Mouse (Mus musculus): ENCODE measurements at regions not wholly inside any gene's neighbourhood (a gene's known extent, or its start where the extent isn't known, plus 50 kb on each side); places are given as distances from the start of the nearest gene placed in this dataset.

DNA sequence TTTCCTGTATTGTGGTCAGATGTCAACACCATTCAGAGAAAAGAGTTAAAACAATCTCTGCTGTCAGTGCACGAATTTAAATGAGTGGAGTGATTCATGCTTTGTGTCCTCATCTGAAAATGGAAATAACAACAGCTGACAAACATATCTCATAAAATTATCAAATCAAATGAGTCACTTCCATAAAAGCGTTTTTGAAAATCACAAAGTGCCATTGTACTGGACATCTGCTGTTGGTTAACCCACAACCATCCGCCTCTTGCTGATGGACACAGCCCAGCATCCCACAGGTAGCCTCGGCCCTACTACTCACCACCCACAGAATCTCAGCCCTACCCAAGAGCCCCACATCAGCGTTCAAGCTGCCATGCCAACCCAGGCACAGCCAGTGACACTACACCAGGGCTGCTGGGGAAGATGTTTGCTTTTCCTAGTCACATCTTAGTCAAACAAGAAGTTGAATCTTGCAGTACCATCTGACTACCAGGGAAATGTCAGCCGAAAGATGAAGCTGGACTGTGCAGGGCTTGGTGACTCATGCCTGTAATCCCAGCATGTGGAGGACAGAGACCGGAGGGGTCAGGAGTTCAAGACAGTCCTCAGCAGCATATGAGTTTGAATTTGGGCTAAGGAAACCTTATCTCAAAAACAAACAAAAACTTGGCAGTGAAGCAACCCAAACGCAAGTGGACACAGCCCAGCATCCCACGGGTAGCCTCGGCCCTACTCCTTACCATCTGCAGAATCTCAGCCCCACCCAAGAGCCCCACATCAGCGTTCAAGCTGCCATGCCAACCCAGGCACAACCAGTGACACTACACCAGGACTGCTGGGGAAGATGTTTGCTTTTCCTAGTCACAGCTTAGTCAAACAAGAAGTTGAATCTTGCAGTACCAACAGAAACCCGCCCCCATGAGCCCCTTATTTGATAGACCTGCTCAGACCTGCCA lies 131.9 kb upstream of the Noct start:
- TF ChIP-seq CTCF (IDR thresholded peaks at IDR 0.05; ENCODE audit: borderline replicate concordance, extremely low read depth, insufficient read depth, insufficient read length) (no peak), POLR2A (IDR thresholded peaks at IDR 0.05; ENCODE audit: borderline replicate concordance, extremely low read depth, insufficient read depth, insufficient read length, poor library complexity, severe bottlenecking) (no peak)
- no peak for DNase-seq (ENCODE audit: low read depth)

DNA sequence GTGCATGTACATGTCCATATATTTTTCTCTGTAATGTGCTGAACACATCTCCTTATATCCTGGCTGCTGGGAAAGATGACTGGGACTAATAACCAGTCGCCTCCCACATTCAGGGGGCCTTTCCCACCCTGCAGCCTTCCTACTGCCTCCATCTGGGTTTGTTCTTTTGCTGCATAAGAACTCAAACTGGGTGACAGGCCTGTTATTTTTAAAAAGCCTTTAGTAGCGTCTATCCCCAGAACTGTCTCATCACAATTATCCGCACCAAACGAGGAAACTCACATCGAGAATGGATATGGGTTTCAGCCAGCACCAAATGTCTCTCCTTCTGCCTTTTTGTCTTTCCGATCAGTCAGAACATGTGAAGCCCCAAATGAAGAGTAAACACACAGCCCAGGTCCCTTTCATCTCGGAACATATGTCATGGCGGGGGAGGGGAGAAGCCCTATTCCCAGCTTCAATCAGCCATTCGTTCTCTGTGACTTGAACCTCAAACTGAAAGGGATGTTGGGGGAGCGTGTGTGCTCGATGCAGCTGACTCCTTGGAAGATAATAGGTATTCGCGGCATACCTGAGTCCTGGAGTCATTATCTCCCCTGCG lies 128.3 kb upstream of the Noct start:
- TF ChIP-seq CTCF (IDR thresholded peaks at IDR 0.05; ENCODE audit: borderline replicate concordance, extremely low read depth, insufficient read depth, insufficient read length) (no peak), POLR2A (IDR thresholded peaks at IDR 0.05; ENCODE audit: borderline replicate concordance, extremely low read depth, insufficient read depth, insufficient read length, poor library complexity, severe bottlenecking) (no peak)
- DNase-seq (ENCODE audit: low read depth): peak; percentile 96

GRCm38 (mm10) chr3:51096545-51096944 lies 127.7 kb upstream of the Noct start:
- TF ChIP-seq CTCF (IDR thresholded peaks at IDR 0.05; ENCODE audit: borderline replicate concordance, extremely low read depth, insufficient read depth, insufficient read length) (no peak), POLR2A (IDR thresholded peaks at IDR 0.05; ENCODE audit: borderline replicate concordance, extremely low read depth, insufficient read depth, insufficient read length, poor library complexity, severe bottlenecking) (no peak)
- DNase-seq (ENCODE audit: low read depth): peak; percentile 90

GRCm38 (mm10) chr3:51097362-51097761 lies 126.9 kb upstream of the Noct start:
- TF ChIP-seq POLR2A (IDR thresholded peaks at IDR 0.05; ENCODE audit: borderline replicate concordance, extremely low read depth, insufficient read depth, insufficient read length, poor library complexity, severe bottlenecking) (no peak), CTCF (IDR thresholded peaks at IDR 0.05; ENCODE audit: borderline replicate concordance, extremely low read depth, insufficient read depth, insufficient read length) (no peak)
- peak; percentile 74 for DNase-seq (ENCODE audit: low read depth)

GRCm38 (mm10) chr3:51099966-51100365 lies 124.3 kb upstream of the Noct start:
- peak; percentile 47 for DNase-seq (ENCODE audit: low read depth)
- no peak for TF ChIP-seq CTCF (IDR thresholded peaks at IDR 0.05; ENCODE audit: borderline replicate concordance, extremely low read depth, insufficient read depth, insufficient read length)
- TF ChIP-seq POLR2A (IDR thresholded peaks at IDR 0.05; ENCODE audit: borderline replicate concordance, extremely low read depth, insufficient read depth, insufficient read length, poor library complexity, severe bottlenecking): no peak

- TF ChIP-seq CTCF (IDR thresholded peaks at IDR 0.05; ENCODE audit: borderline replicate concordance, extremely low read depth, insufficient read depth, insufficient read length) (no peak), POLR2A (IDR thresholded peaks at IDR 0.05; ENCODE audit: borderline replicate concordance, extremely low read depth, insufficient read depth, insufficient read length, poor library complexity, severe bottlenecking) (no peak)
- peak; percentile 33 for DNase-seq (ENCODE audit: low read depth)
Observed at GRCm38 (mm10) chr3:51108639-51109202, 115.5 kb upstream of the Noct start.

DNA sequence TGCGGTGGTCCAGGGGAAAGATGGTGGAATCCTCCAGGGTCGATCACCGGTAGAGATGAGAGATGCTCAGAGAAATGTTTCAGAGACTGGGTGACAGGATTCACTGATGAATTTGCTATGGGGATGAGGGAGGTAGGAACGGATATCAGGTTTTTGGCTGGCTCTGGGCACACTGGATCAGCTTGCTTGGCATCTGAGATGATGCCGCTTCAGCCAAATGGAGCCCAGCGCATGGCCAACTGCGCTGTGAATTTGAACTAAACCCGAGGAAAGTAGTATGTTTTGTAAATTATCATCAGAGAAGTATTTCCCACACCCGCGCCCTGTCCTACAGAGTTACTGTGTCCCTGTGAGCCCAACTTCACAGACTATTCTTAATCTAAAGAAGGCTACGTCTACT lies 113.0 kb upstream of the Noct start:
- TF ChIP-seq CTCF (IDR thresholded peaks at IDR 0.05; ENCODE audit: borderline replicate concordance, extremely low read depth, insufficient read depth, insufficient read length) (no peak), POLR2A (IDR thresholded peaks at IDR 0.05; ENCODE audit: borderline replicate concordance, extremely low read depth, insufficient read depth, insufficient read length, poor library complexity, severe bottlenecking) (no peak)
- no peak for DNase-seq (ENCODE audit: low read depth)

DNA sequence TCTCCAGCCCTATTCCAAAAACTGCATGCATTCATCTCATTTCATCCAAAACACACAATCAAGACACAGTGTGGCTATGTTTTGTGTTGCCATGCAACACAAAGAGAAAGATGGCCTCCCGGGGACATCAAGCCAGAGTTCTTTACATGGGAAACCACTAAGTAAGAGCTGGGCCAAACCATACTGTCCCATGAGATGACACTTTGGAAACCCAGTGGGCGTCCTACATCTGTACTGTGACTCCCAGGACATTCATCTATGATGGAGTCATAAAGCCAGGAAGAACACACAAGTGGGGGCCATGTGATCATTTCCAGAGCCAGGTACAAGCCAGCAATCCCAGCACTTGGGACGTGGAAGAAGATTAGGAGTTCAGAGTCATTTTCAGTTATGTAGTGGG lies 111.9 kb upstream of the Noct start:
- DNase-seq (ENCODE audit: low read depth): peak; percentile 8
- TF ChIP-seq POLR2A (IDR thresholded peaks at IDR 0.05; ENCODE audit: borderline replicate concordance, extremely low read depth, insufficient read depth, insufficient read length, poor library complexity, severe bottlenecking) (no peak), CTCF (IDR thresholded peaks at IDR 0.05; ENCODE audit: borderline replicate concordance, extremely low read depth, insufficient read depth, insufficient read length) (no peak)

GRCm38 (mm10) chr3:51115921-51116320 lies 108.3 kb upstream of the Noct start:
- TF ChIP-seq CTCF (IDR thresholded peaks at IDR 0.05; ENCODE audit: borderline replicate concordance, extremely low read depth, insufficient read depth, insufficient read length): no peak
- TF ChIP-seq POLR2A (IDR thresholded peaks at IDR 0.05; ENCODE audit: borderline replicate concordance, extremely low read depth, insufficient read depth, insufficient read length, poor library complexity, severe bottlenecking): no peak

DNA sequence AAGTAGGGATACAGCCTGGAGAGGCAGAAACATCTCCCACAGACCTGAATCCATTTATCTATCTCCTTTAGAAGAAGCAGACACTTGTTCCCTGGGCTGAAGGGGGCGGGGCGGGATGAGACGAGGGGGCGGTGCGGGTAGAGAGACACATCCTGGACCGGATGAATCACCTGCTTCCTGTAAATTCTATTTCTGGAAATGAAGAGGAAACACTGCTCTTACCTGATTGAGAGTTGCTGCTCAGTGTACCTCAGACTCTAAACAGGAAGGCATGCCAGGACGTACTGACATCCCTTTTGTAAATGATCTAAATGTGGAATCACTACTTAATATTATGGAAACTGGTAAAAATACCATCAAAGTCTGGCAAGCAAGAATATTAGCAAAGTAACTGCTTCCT lies 105.5 kb upstream of the Noct start:
- no peak for TF ChIP-seq POLR2A (IDR thresholded peaks at IDR 0.05; ENCODE audit: borderline replicate concordance, extremely low read depth, insufficient read depth, insufficient read length, poor library complexity, severe bottlenecking)
- no peak for TF ChIP-seq CTCF (IDR thresholded peaks at IDR 0.05; ENCODE audit: borderline replicate concordance, extremely low read depth, insufficient read depth, insufficient read length)
- no peak for DNase-seq (ENCODE audit: low read depth)

More at GRCm38 (mm10) chr3:51115921-51116320, 108.3 kb upstream of the Noct start:
- no peak for DNase-seq (ENCODE audit: low read depth)

- DNase-seq (ENCODE audit: low read depth): peak; percentile 80
- no peak for TF ChIP-seq POLR2A (IDR thresholded peaks at IDR 0.05; ENCODE audit: borderline replicate concordance, extremely low read depth, insufficient read depth, insufficient read length, poor library complexity, severe bottlenecking)
- no peak for TF ChIP-seq CTCF (IDR thresholded peaks at IDR 0.05; ENCODE audit: borderline replicate concordance, extremely low read depth, insufficient read depth, insufficient read length)
Observed at GRCm38 (mm10) chr3:51120522-51120921, 103.7 kb upstream of the Noct start.

Data from brain, embryonic 14.5 days (tissue).